Mouse (Mus musculus) limb, embryonic 12.5 days (tissue): ENCODE results near the gene Alx3. TPM values are rescaled to one million over a fixed set of nuclear protein-coding genes. Genes with fewer than 3 reads are reported as not detected.

Experiments
- ATAC-seq: fragments of 200-750 bp; cut with Nextera tagmentation; 2 replicates; pipeline ENCODE4 v1.8.0; 2017; ENCODE audit warnings: low read depth, moderate TSS enrichment; ENCODE audit not compliant: insufficient number of reproducible peaks, insufficient read depth, low FRiP score, low TSS enrichment
- H3K27ac ChIP-seq: fragments of 300-500 bp; sonication (generic); 2 replicates; pipeline ENCODE4 v1.5.1; 2016; ENCODE audit warnings: mild to moderate bottlenecking, moderate library complexity
- H3K27me3 ChIP-seq: fragments of 300-500 bp; sonication (generic); 2 replicates; pipeline ENCODE4 v1.6.1; 2016; ENCODE audit warnings: mild to moderate bottlenecking, moderate library complexity
- H3K36me3 ChIP-seq: fragments of 300-500 bp; sonication (generic); 2 replicates; pipeline ENCODE4 v1.6.1; 2016; ENCODE audit warnings: mild to moderate bottlenecking, moderate library complexity
- H3K4me1 ChIP-seq: fragments of 300-500 bp; sonication (generic); replicated peaks from 2 replicates; pipeline ENCODE4 v1.6.1; 2016
- H3K4me2 ChIP-seq: fragments of 300-500 bp; sonication (generic); 2 replicates; pipeline ENCODE4 v1.6.1; 2016; ENCODE audit warnings: mild to moderate bottlenecking, moderate library complexity
- H3K4me3 ChIP-seq: fragments of 300-500 bp; sonication (generic); replicated peaks from 2 replicates; pipeline ENCODE4 v1.5.1; 2016; ENCODE audit warnings: mild to moderate bottlenecking
- H3K9ac ChIP-seq: fragments of 300-500 bp; sonication (generic); replicated peaks from 2 replicates; pipeline ENCODE4 v1.6.1; 2016; ENCODE audit warnings: mild to moderate bottlenecking, moderate library complexity
- H3K9me3 ChIP-seq: fragments of 300-500 bp; sonication (generic); 2 replicates; pipeline ENCODE4 v1.6.1; 2016; ENCODE audit warnings: mild to moderate bottlenecking, moderate library complexity
- WGBS: fragments of 180-500 bp; shearing (Covaris S2); methylation state at CpG from one replicate; pipeline ENCODE4 v1.1.7; 2016; 5-methylcytosine and 5-hydroxymethylcytosine counted together
- polyA plus RNA-seq: library from polyadenylated mRNA; unstranded; fragments of >200 nt; fragmentation: Nextera tagmentation; extraction: Ambion mirVana; gene quantifications from 2 replicates; pipeline ENCODE4 v1.2.1, GENCODE M21; 2016

Gene Alx3
- polyA plus RNA-seq: 14.5 and 15.1 TPM in 2 replicates

DNA sequence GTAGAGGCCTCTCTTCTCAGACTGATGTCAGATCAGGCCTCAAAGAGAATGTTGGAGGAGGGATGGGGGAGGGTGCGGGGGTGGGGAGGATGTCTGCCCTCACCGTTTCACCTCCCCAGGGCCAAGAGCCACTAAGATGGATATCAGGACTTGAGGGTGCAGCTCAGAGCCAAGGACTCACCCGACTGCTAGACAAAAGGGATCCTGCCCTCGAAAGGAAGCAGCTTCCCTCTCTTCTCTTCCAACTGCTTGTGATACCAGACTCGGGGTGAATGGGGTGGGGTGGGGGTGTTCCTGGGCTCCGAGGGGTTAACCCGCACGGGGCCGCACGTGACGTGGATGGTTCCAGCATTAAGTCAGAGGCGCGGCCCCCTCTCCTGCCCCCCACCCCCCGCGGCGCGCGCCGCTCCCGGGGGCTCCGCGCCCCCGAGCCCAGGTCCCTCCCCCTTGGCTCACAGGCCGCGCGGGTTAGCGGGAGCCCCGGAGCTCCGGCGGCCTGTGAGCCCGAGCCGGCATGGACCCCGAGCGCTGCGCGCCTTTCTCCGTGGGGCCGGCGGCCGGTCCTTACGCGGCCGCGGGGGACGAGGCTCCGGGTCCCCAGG, at the start of gene Alx3:
Alx3 (plus strand) TSS at position 370 of the 602 bp plus-strand sequence.
- Histone ChIP-seq H3K4me2 (peak within 1 kb of the TSS; percentile 92), H3K9me3 (no peaks in the 10 kb centered on the region), H3K27me3 (peaks cover 85% of the 10 kb centered on the region), H3K27ac (peak within 1 kb of the TSS; percentile 70; the same call in 1 of the 2 replicates), H3K4me3 (peak within 1 kb of the TSS; percentile 63), H3K36me3 (no peaks in the 10 kb centered on the region), H3K4me1 (peaks cover 59% of the 10 kb centered on the region), H3K9ac (peak within 1 kb of the TSS; percentile 75)
- no peak for ATAC-seq
- whole genome bisulfite sequencing: under 1% methylated on average over 37 of the region's 46 CpGs

DNA sequence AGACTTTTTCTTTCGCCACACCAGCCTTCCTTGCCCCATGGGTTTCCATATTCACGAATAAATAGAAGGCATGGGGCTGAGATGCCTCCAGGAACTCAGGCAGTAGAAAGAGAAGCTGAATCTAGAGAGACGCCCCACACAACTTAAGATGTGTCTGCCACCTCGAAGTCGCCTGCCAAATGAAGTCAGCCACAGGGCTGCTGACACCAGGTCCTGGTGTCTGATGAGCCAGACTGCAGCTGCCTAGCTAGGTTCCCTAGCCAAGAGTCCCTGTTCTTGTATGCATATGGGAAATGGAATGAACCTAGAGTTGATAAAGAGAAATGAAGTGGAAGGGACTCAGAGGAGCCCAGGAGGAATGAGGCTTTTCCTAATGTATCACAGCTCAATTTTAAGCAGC, 49.6 kb upstream of the Alx3 start:
- Histone ChIP-seq H3K4me1 (peaks cover 38% of the 10 kb centered on the region), H3K4me3 (no peak overlapping the region), H3K9ac (no peak overlapping the region), H3K9me3 (no peaks in the 10 kb centered on the region), H3K36me3 (no peaks in the 10 kb centered on the region), H3K27ac (peak overlapping the region; percentile 50; the same call in 1 of the 2 replicates), H3K4me2 (no peak overlapping the region), H3K27me3 (peaks cover 50% of the 10 kb centered on the region)
- 34% methylated on average over 5 of the region's 5 CpGs for WGBS
- peak; percentile 30; the same call in 1 of the 2 replicates for ATAC-seq

DNA sequence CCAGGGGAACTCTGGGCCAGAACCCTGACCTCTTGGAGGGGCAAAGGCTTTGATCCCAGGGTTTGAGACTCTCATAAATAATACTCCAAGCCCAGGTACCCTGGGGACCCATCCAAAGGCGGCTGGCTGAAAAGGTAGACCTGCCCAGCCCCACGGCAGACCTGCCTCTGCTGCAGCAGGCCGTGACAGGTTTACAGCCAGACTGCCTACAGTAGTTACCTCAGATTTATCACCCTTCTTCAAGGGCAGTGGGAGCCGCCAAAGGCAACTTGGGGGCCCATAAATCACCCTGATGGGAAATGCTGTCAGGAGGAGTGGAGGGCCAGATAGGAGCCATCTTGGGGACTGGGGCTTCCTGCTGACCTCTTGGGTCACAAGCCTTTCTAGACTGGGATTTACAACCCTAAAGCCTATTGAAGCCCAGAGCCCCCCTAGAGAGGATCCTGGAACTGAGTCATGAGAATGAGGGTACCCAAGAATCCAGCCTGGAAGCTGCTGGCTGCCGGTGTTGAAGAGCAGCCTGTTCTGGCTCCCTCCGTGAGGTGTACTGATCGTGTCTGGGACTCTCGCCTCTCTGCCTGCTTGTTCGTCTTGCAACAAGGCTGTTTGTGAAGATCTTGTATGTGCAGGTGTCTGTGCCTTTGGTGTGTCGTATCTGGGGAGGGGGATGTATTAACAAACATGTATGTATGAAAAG, 49.0 kb upstream of the Alx3 start:
- Histone ChIP-seq H3K27ac (peak overlapping the region; percentile 50; the same call in 1 of the 2 replicates), H3K4me2 (peak overlapping the region; percentile 17; the same call in 1 of the 2 replicates), H3K4me1 (peaks cover 34% of the 10 kb centered on the region), H3K4me3 (no peak overlapping the region), H3K27me3 (peaks cover 50% of the 10 kb centered on the region), H3K36me3 (no peaks in the 10 kb centered on the region), H3K9me3 (no peaks in the 10 kb centered on the region), H3K9ac (no peak overlapping the region)
- WGBS: 8% methylated on average over 10 of the region's 10 CpGs
- ATAC-seq: peak; percentile 77; the same call in 1 of the 2 replicates

DNA sequence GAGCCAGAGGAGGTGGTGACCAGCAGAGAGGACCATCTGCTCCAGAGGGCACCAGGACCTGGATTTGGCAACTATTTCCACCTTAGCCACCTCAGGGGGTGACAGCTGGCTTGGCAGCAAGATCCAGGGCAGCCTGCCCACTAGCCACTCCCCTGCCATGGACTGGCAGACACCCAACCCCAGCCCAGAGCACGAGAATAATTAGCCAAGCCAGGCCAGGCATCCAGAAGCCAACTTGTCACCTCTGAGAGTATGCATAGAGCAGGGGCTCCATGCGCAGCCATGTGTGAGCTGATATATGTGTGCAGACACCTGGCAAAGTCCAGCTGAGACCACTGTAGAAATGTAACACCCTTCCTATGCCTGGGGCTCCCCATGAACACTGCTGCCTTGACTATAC, 47.9 kb upstream of the Alx3 start:
- Histone ChIP-seq H3K4me1 (peaks cover 34% of the 10 kb centered on the region), H3K9ac (no peak overlapping the region; the same call in 1 of the 2 replicates), H3K27me3 (peaks cover 44% of the 10 kb centered on the region), H3K4me2 (no peak overlapping the region), H3K4me3 (no peak overlapping the region), H3K9me3 (no peaks in the 10 kb centered on the region), H3K36me3 (no peaks in the 10 kb centered on the region), H3K27ac (no peak overlapping the region)
- WGBS: 40% methylated on average over 2 of the region's 2 CpGs
- no peak for ATAC-seq

DNA sequence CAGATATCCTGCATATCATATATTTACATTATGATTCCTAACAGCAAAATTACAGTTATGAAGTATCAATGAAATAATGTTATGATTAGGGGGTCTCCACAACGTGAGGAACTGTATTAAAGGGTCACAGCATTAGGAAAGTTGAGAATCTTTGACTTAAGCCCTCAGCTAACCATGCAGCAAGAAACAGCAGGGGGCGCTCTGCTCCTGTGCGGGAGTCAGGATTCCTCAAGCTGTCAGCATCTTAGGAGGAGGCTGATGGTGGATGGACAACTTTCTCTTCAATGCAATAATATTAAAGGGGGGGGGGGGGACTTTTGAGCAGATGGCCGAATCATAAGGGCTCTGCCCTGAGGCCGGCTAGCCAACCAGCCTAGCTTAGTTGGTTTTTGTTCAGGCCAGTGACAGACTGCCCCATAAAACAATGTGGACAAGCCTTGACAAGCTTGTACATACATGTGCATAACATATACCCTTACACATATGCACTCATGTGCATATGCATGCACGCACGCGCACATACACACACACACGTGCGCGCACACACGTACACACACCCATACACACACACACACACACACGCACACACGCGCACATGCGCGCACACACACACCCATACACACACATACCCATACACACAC, 44.3 kb upstream of the Alx3 start:
- Histone ChIP-seq H3K27ac (no peak overlapping the region), H3K27me3 (peaks cover 59% of the 10 kb centered on the region), H3K9me3 (no peaks in the 10 kb centered on the region), H3K36me3 (no peaks in the 10 kb centered on the region), H3K4me2 (no peak overlapping the region), H3K9ac (no peak overlapping the region), H3K4me3 (no peak overlapping the region), H3K4me1 (peaks cover 26% of the 10 kb centered on the region)
- ATAC-seq: peak; percentile 34; the same call in 1 of the 2 replicates
- 72% methylated on average over 17 of the region's 17 CpGs for WGBS

DNA sequence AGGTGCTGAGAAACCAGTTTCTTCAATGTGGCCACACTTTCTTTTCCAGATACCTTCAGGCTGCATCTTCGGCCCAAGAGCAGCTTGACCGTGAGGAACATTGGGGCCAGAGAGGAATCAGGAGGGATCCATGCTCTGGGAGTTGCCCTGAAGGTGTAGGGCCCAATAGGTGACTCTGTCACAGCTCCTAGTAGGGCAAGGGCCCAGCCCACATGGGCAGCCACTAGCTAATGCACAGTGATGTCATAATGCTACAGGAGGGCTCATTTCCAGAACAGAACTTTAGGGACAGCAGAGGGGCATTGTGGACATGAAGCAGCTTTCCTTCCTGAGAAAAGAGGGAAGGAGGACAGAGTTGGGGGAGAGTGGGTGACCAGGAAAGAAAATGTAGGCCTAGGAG, 40.0 kb upstream of the Alx3 start, which contains the start of gene Ubl4b:
Ubl4b (minus strand) TSS at position 232 of the 400 bp plus-strand sequence.
- no peak within 1 kb of the TSS for H3K9ac ChIP-seq
- ATAC-seq: no peak
- no peak within 1 kb of the TSS for H3K4me2 ChIP-seq
- H3K4me1 ChIP-seq: peaks cover 4% of the 10 kb centered on the region
- H3K36me3 ChIP-seq: no peaks in the 10 kb centered on the region
- H3K27me3 ChIP-seq: peaks cover 48% of the 10 kb centered on the region
- no peaks in the 10 kb centered on the region for H3K9me3 ChIP-seq
- WGBS: 93% methylated on average over 2 of the region's 2 CpGs
- no peak within 1 kb of the TSS for H3K4me3 ChIP-seq
- H3K27ac ChIP-seq: no peak within 1 kb of the TSS

DNA sequence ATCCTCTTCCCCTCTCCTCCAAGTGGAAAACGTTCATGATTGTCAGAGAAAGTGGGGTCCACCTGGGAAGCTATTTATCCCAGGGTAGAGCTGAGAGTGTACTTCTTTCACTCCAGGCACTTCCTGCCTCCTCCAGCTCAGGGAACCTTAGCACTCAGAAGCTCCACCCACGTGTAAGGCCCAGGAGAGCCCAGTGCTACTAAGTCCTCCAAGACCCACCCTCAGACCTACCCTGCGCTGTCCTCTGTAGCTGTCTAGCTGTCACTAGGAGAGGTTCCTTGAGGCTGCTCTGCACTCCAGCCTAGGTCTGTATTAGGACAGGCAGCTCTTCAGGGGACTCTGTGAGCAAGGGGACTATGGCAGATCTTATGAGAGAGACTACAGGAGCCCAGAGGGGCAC, 36.1 kb upstream of the Alx3 start:
- no peaks in the 10 kb centered on the region for H3K36me3 ChIP-seq
- 0 out of 2 replicates have a peak, but pooled peaks have one; percentile 33 for ATAC-seq
- H3K9ac ChIP-seq: no peak overlapping the region; the same call in 1 of the 2 replicates
- H3K4me1 ChIP-seq: peaks cover 28% of the 10 kb centered on the region
- no peak overlapping the region for H3K4me2 ChIP-seq
- peaks cover 44% of the 10 kb centered on the region for H3K27me3 ChIP-seq
- H3K4me3 ChIP-seq: no peak overlapping the region
- H3K9me3 ChIP-seq: no peaks in the 10 kb centered on the region
- H3K27ac ChIP-seq: no peak overlapping the region
- whole genome bisulfite sequencing: 21% methylated on average over 3 of the region's 3 CpGs

DNA sequence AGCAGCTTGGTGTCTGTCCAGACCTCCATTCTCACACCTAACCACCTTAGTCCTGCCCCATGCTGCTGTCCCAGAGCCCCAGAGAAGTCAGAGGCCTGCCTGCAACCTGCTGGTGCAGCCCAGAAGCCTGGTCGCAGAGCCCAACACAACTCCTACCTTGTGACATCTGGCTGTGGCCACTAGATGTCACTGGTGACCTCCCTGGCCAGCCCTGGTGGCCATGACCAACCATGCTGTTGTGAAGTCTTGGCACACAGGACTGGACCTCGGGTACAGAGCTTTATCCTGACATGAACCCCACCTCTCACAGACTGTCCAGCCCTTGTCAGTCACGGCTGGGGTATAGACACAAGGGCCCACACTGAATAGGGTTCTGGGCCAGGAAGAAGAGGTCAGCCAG, 35.6 kb upstream of the Alx3 start:
- ATAC-seq: peak; percentile 77

DNA sequence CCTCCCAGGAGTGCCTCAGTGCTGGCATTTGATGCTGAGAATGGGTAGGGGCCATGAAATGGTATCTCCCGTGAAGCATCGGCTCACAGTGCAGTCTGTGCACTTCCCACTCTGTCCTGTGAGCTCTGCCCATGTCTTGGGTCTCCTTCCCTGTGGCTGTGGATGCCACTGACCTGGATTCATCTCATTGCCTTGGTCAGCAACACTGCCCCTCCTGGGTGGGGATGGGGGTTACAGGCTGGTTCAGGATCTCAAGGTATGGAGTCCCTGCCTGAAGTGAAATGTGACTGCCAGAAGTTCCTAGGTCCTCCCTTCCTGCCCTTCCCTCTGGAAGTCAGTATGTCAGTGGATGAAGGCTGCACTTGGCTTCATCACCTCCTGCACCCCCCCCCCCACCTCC, 32.7 kb upstream of the Alx3 start:
- Histone ChIP-seq H3K36me3 (no peaks in the 10 kb centered on the region), H3K27ac (no peak overlapping the region), H3K9ac (no peak overlapping the region), H3K9me3 (no peaks in the 10 kb centered on the region), H3K4me1 (peaks cover 36% of the 10 kb centered on the region), H3K27me3 (peaks cover 42% of the 10 kb centered on the region), H3K4me2 (no peak overlapping the region), H3K4me3 (no peak overlapping the region)
- WGBS: 35% methylated on average over 2 of the region's 2 CpGs
- ATAC-seq: no peak

More for the DNA sequence above, 35.6 kb upstream of the Alx3 start:
- H3K4me3 ChIP-seq: no peak overlapping the region
- no peaks in the 10 kb centered on the region for H3K9me3 ChIP-seq
- 4% methylated on average over 3 of the region's 3 CpGs for WGBS
- peaks cover 41% of the 10 kb centered on the region for H3K27me3 ChIP-seq
- H3K9ac ChIP-seq: no peak overlapping the region
- no peak overlapping the region for H3K4me2 ChIP-seq
- no peaks in the 10 kb centered on the region for H3K36me3 ChIP-seq
- peaks cover 31% of the 10 kb centered on the region for H3K4me1 ChIP-seq
- H3K27ac ChIP-seq: no peak overlapping the region

DNA sequence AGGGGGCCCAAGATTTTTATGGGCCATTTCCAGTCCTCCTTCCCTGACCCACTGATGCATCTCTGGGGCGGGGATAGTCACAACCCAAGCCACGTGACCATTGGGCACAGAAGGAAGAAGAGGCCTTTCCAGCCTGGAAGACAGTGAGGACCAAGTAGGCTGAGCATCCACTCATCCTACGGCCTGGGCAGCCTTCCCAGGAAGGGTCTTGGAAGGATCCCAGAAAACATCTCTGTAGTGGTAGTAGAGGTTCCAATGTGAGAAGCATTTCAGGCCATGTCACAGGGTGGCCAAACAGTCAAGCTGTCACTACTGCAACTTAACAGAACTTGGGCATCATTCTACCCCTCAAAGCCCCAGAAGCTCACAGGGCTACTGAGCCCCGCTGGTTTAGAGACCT, 32.2 kb upstream of the Alx3 start:
- 31% methylated on average over 4 of the region's 4 CpGs for WGBS
- Histone ChIP-seq H3K27me3 (peaks cover 40% of the 10 kb centered on the region), H3K4me1 (peaks cover 36% of the 10 kb centered on the region), H3K9ac (no peak overlapping the region), H3K4me3 (no peak overlapping the region), H3K9me3 (no peaks in the 10 kb centered on the region), H3K27ac (no peak overlapping the region), H3K4me2 (no peak overlapping the region), H3K36me3 (no peaks in the 10 kb centered on the region)
- ATAC-seq: no peak

DNA sequence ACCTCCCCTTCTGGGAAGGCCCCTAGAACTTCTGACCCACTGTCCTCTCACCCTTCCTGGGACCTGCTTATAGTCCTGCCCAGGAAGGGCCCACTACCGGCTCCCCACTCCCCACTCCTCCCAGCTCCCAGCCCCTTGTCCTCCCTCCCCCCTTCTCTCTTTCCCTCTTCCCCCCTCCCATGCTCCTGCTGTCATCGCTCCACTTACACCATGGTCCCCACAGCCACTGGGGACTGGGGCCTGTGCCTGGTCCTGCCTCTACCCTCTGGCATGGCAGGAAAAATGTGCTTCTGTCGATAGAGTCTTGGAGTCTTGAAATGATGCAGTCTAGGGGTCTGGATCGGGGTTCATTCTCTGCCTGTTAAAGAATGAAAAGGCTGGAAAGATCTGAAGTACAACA, 31.0 kb upstream of the Alx3 start:
- H3K36me3 ChIP-seq: no peaks in the 10 kb centered on the region
- WGBS: 12% methylated on average over 4 of the region's 4 CpGs
- H3K4me2 ChIP-seq: no peak overlapping the region
- no peak overlapping the region for H3K9ac ChIP-seq
- H3K27me3 ChIP-seq: peaks cover 39% of the 10 kb centered on the region
- no peak overlapping the region for H3K4me3 ChIP-seq
- H3K4me1 ChIP-seq: peaks cover 36% of the 10 kb centered on the region
- H3K27ac ChIP-seq: no peak overlapping the region
- no peak for ATAC-seq
- no peaks in the 10 kb centered on the region for H3K9me3 ChIP-seq
